ENCODE assay signal across 9 mouse cellular contexts in genomic region chr15:101235728-101236327, GRCm38 (mm10). TPM values are rescaled to one million over a fixed set of nuclear protein-coding genes. Genes with fewer than 3 reads are reported as not detected.
A peak's percentile ranks its signal among the peaks of the same experiment; 100 is the strongest.
DNase-seq lines count a peak whose midpoint lies in the region; ATAC-seq and TF ChIP-seq lines count a peak whose summit lies in the region.
"Had no signal": no experiment of that assay in that cellular context is flagged by ENCODE, and none has a peak within 500 bp of the region (broad histone marks: within the 10 kb centered on the region; RNA-seq: fewer than 3 reads in every experiment).

No protein-coding gene starts in this region.

- H3K27me3 ChIP-seq in embryonic facial prominence, embryonic 14.5 days (replicated peaks; ENCODE audit: control insufficient read depth, insufficient read depth, low read length) = no peaks in the 10 kb centered on the region
- H3K27me3 ChIP-seq in limb, embryonic 13.5 days = peaks cover 9% of the 10 kb centered on the region; the same call in 1 of the 2 replicates
- H3K27me3 ChIP-seq in forebrain, embryonic 13.5 days = 0 out of 2 replicates have a peak, but pooled peaks cover 9% of the 10 kb centered on the region

- whole genome bisulfite sequencing in embryonic facial prominence, embryonic 14.5 days = 27% methylated on average over 12 of the region's 12 CpGs
- 34% methylated on average over 12 of the region's 12 CpGs for WGBS in limb, embryonic 13.5 days
- 52% methylated on average over 11 of the region's 12 CpGs for WGBS in forebrain, embryonic 13.5 days

- peak overlapping the region; percentile 26; the same call in 1 of the 2 replicates for H3K4me3 ChIP-seq in layer of hippocampus, adult 2 months
- H3K4me3 ChIP-seq in embryonic facial prominence, embryonic 14.5 days (ENCODE audit: low read depth, low read length) = no peak overlapping the region
- H3K4me3 ChIP-seq in limb, embryonic 13.5 days = no peak overlapping the region
- no peak overlapping the region for H3K4me3 ChIP-seq in forebrain, embryonic 13.5 days

- H3K9me3 ChIP-seq in embryonic facial prominence, embryonic 14.5 days (ENCODE audit: control insufficient read depth, low read length) = no peaks in the 10 kb centered on the region
- no peaks in the 10 kb centered on the region for H3K9me3 ChIP-seq in limb, embryonic 13.5 days
- H3K9me3 ChIP-seq in forebrain, embryonic 13.5 days (replicated peaks) = no peaks in the 10 kb centered on the region

- peak in 1 of 2 experiments; percentile 66 for DNase-seq in layer of hippocampus, adult 2 months (ENCODE audit: low spot score in 2 of 2)
- DNase-seq in layer of hippocampus, postnatal 14 days (ENCODE audit: low spot score in 2 of 2) = no peak
- peak; percentile 35 for DNase-seq in brain, embryonic 14.5 days (ENCODE audit: low read depth)
- no peak for DNase-seq in embryonic facial prominence, embryonic 14.5 days (ENCODE audit: low spot score)
- DNase-seq in spleen, postnatal 14 days (ENCODE audit: low spot score in 2 of 2) = no peak
- DNase-seq: embryo, embryonic 11 days; lung, postnatal 10 days had no signal

- H3K4me1 ChIP-seq in embryonic facial prominence, embryonic 14.5 days (ENCODE audit: control insufficient read depth, insufficient read depth, low read length) = peaks cover 12% of the 10 kb centered on the region
- peaks cover 53% of the 10 kb centered on the region for H3K4me1 ChIP-seq in limb, embryonic 13.5 days
- H3K4me1 ChIP-seq in forebrain, embryonic 13.5 days = peaks cover 24% of the 10 kb centered on the region

- no peak for TF ChIP-seq CTCF in layer of hippocampus, adult 2 months (conservative IDR thresholded peaks at IDR 0.05)
- no peak for TF ChIP-seq CTCF in brain, embryonic 14.5 days (IDR thresholded peaks at IDR 0.05; ENCODE audit: borderline replicate concordance, extremely low read depth, insufficient read depth, insufficient read length)

- peak overlapping the region; percentile 88 for H3K27ac ChIP-seq in layer of hippocampus, adult 2 months
- peak overlapping the region; percentile 44; the same call in 1 of the 2 replicates for H3K27ac ChIP-seq in embryonic facial prominence, embryonic 14.5 days (replicated peaks; ENCODE audit: low read depth, low read length)
- 0 out of 2 replicates have a peak overlapping the region, but pooled peaks have one; percentile 10 for H3K27ac ChIP-seq in limb, embryonic 13.5 days
- no peak overlapping the region for H3K27ac ChIP-seq in forebrain, embryonic 13.5 days

- no peak for TF ChIP-seq POLR2A in brain, embryonic 14.5 days (IDR thresholded peaks at IDR 0.05; ENCODE audit: borderline replicate concordance, extremely low read depth, insufficient read depth, insufficient read length, poor library complexity, severe bottlenecking)

- ATAC-seq in embryonic facial prominence, embryonic 14.5 days (ENCODE audit: low read depth) = peak; percentile 15; the same call in 1 of the 2 replicates
- no peak for ATAC-seq in limb, embryonic 13.5 days (ENCODE audit: low FRiP score, low read depth)
- ATAC-seq in forebrain, embryonic 13.5 days = no peak

- H3K9ac ChIP-seq in embryonic facial prominence, embryonic 14.5 days (ENCODE audit: low read depth, low read length) = peak overlapping the region; percentile 14; the same call in 1 of the 2 replicates
- 0 out of 2 replicates have a peak overlapping the region, but pooled peaks have one; percentile 39 for H3K9ac ChIP-seq in limb, embryonic 13.5 days
- no peak overlapping the region for H3K9ac ChIP-seq in forebrain, embryonic 13.5 days

- peaks cover 18% of the 10 kb centered on the region for H3K36me3 ChIP-seq in embryonic facial prominence, embryonic 14.5 days (ENCODE audit: control insufficient read depth, insufficient read depth, low read length)
- H3K36me3 ChIP-seq in limb, embryonic 13.5 days = peaks cover 18% of the 10 kb centered on the region
- peaks cover 9% of the 10 kb centered on the region for H3K36me3 ChIP-seq in forebrain, embryonic 13.5 days (ENCODE audit: poor library complexity, severe bottlenecking)

- H3K4me2 ChIP-seq in embryonic facial prominence, embryonic 14.5 days (ENCODE audit: low read depth, low read length) = no peak overlapping the region
- H3K4me2 ChIP-seq in limb, embryonic 13.5 days (replicated peaks) = peak overlapping the region; percentile 16; the same call in 1 of the 2 replicates
- no peak overlapping the region for H3K4me2 ChIP-seq in forebrain, embryonic 13.5 days

RNA-seq across cellular contexts. Expression of gene Grasp, which starts 11.8 kb away (rescaled TPM):
- 10 to 100 TPM; 79.5 to 82.7 TPM for total RNA-seq in layer of hippocampus, adult 2 months (2021)
- 10 to 100 TPM; 53.4 to 55.2 TPM for total RNA-seq in layer of hippocampus, postnatal 14 days (2021)
- 4.9 and 6.5 TPM in 2 replicates for polyA plus RNA-seq in brain, embryonic 14.5 days (2012; rRNA removed)
- polyA plus RNA-seq in embryonic facial prominence, embryonic 14.5 days (2014; fragmentation: Nextera tagmentation; extraction: Ambion mirVana) = 6.1 and 7.9 TPM in 2 replicates
- 5.7 and 6.0 TPM in 2 replicates for polyA plus RNA-seq in limb, embryonic 13.5 days (2015; fragmentation: Nextera tagmentation; extraction: Ambion mirVana)
- polyA plus RNA-seq in forebrain, embryonic 13.5 days (2015; fragmentation: Nextera tagmentation; extraction: Ambion mirVana) = 1.3 and 1.5 TPM in 2 replicates

RNA-seq across cellular contexts. Expression of gene Nr4a1, which starts 18.2 kb away (rescaled TPM):
- 10 to 100 TPM; 39.8 to 54.8 TPM for total RNA-seq in layer of hippocampus, adult 2 months (2021)
- total RNA-seq in layer of hippocampus, postnatal 14 days (2021) = 10 to 100 TPM; 34.5 to 54.4 TPM
- 5.4 and 10.5 TPM in 2 replicates for polyA plus RNA-seq in brain, embryonic 14.5 days (2012; rRNA removed)
- polyA plus RNA-seq in embryonic facial prominence, embryonic 14.5 days (2014; fragmentation: Nextera tagmentation; extraction: Ambion mirVana) = 11.5 and 12.4 TPM in 2 replicates
- 10.0 and 10.3 TPM in 2 replicates for polyA plus RNA-seq in limb, embryonic 13.5 days (2015; fragmentation: Nextera tagmentation; extraction: Ambion mirVana)
- polyA plus RNA-seq in forebrain, embryonic 13.5 days (2015; fragmentation: Nextera tagmentation; extraction: Ambion mirVana) = 2.4 and 2.9 TPM in 2 replicates

RNA-seq across cellular contexts. Expression of gene Atg101, which starts 48.2 kb away (rescaled TPM):
- 10 to 100 TPM; 50.6 to 53.3 TPM for total RNA-seq in layer of hippocampus, adult 2 months (2021)
- total RNA-seq in layer of hippocampus, postnatal 14 days (2021) = 10 to 100 TPM; 45.9 to 47.3 TPM
- polyA plus RNA-seq in brain, embryonic 14.5 days (2012; rRNA removed) = 58.9 and 75.1 TPM in 2 replicates
- 49.9 and 62.0 TPM in 2 replicates for polyA plus RNA-seq in embryonic facial prominence, embryonic 14.5 days (2014; fragmentation: Nextera tagmentation; extraction: Ambion mirVana)
- polyA plus RNA-seq in limb, embryonic 13.5 days (2015; fragmentation: Nextera tagmentation; extraction: Ambion mirVana) = 64.1 and 70.4 TPM in 2 replicates
- polyA plus RNA-seq in forebrain, embryonic 13.5 days (2015; fragmentation: Nextera tagmentation; extraction: Ambion mirVana) = 81.6 and 85.1 TPM in 2 replicates

RNA-seq across cellular contexts. Expression of gene 6030408B16Rik, which starts 57.2 kb away (rescaled TPM):
- total RNA-seq in layer of hippocampus, adult 2 months (2021) = under 1 TPM in 1 of 2 experiments, not detected in 1; 0.54 TPM
- under 1 TPM; 0.28 to 0.69 TPM for total RNA-seq in layer of hippocampus, postnatal 14 days (2021)
- 0.41 and 0.42 TPM in 2 replicates for polyA plus RNA-seq in brain, embryonic 14.5 days (2012; rRNA removed)
- 0.79 and 0.84 TPM in 2 replicates for polyA plus RNA-seq in embryonic facial prominence, embryonic 14.5 days (2014; fragmentation: Nextera tagmentation; extraction: Ambion mirVana)
- polyA plus RNA-seq in limb, embryonic 13.5 days (2015; fragmentation: Nextera tagmentation; extraction: Ambion mirVana) = 1.5 and 1.9 TPM in 2 replicates
- 0.23 and 0.25 TPM in 2 replicates for polyA plus RNA-seq in forebrain, embryonic 13.5 days (2015; fragmentation: Nextera tagmentation; extraction: Ambion mirVana)
